Mouse (Mus musculus): ENCODE measurements around the gene Snrnp70. TPM values are rescaled to one million over a fixed set of nuclear protein-coding genes. Genes with fewer than 3 reads are reported as not detected.
A peak's percentile ranks its signal among the peaks of the same experiment; 100 is the strongest.
"Not testable (repeated sequence)": the region's sequence is repeated elsewhere in the genome, so short reads cannot be mapped to it uniquely, and the experiment has no call there.

Snrnp70 gene
- polyA plus RNA-seq, 1 experiment from 2014 or later = 305 TPM

DNA sequence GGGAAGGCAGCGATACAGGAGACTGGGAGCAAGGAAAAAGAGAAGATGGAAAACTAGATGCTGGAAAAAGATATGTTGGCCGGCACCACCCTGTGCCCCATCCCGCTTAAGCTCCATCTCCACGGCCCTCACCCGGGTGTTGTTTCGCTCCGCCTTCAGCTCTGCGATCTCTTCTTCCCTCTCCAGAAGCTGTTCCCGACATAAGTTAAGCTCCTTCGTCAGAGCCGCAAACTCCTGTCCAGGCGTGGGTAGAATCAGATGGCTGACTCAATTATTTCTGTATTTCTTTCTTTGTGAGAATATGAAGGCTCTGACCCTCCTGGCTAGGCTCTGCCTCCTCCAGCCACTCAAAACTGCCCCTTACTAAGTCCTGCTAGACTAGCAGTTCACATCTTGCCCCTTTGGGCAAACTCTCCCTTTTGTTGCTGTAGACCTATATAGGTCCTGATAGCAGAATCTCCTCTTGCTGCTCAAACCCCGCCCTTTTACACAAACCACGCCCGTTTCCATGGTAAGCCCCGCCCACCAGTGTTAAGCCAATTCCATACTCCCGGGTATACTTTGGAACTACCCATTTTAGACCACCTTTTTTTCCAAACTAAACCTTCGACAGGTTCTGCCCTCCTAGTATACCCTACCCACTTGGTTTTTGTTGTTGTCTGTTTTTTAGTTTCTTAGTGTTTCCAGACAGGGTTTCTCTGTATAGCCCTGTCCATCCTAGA lies 35.0 kb downstream of the Snrnp70 start:
- 46% methylated on average over 18 of the region's 18 CpGs for WGBS

DNA sequence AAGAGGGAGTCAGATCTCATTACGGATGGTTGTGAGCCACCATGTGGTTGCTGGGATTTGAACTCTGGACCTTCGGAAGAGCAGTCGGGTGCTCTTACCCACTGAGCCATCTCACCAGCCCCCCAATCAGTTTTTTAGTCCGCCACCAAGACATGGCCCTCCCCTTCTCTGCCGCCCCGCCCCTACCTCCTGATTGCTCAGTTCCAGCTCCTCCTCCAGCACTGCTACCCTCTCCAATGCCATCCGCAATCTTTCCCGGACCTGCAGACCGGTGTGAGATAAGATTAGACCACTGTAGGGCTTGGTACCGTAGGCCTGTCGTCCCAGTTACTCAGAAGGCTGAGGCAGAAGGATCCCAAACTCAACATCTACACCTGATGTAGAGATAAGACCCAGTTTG lies 36.5 kb downstream of the Snrnp70 start:
- not testable (repeated sequence) for H3K36me3 ChIP-seq; DNase-seq (ENCODE audit: low spot score); H3K9me3 ChIP-seq (replicated peaks); H3K27ac ChIP-seq; H3K4me3 ChIP-seq
- 58% methylated on average over 11 of the region's 11 CpGs for WGBS
- peaks cover 76% of the 10 kb centered on the region for H3K27me3 ChIP-seq (ENCODE audit: low read depth, poor library complexity, severe bottlenecking)
- peaks cover 16% of the 10 kb centered on the region for H3K4me1 ChIP-seq

More for the DNA sequence above, 35.0 kb downstream of the Snrnp70 start:
- no peak for DNase-seq (ENCODE audit: low spot score)
- Histone ChIP-seq H3K27me3 (ENCODE audit: low read depth, poor library complexity, severe bottlenecking) (peaks cover 81% of the 10 kb centered on the region), H3K36me3 (no peaks in the 10 kb centered on the region), H3K4me1 (peaks cover 17% of the 10 kb centered on the region), H3K4me3 (0 out of 2 replicates have a peak overlapping the region, but pooled peaks have one; percentile 60), H3K9me3 (replicated peaks) (no peaks in the 10 kb centered on the region), H3K27ac (no peak overlapping the region)

DNA sequence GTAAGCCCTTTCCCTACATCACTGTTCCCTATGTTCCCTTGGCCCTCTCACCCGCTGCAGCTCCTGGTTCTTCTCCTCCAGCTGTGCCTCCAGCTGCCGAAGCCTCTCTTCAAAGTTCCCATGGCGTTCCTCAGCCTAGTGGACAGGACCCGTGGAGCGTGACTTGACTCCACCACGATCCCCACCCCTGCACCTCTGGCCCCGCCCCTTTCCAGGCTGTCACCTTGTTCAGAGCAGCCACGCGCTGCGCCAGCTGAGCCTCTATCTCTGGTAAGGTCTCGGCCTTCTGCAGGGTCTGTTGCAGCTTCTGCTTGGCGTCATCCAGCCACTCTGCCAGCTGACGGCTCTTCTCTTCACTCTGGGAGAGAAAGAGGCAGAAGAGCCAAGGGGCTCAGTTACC lies 39.5 kb downstream of the Snrnp70 start:
- Histone ChIP-seq H3K4me1 (peaks cover 6% of the 10 kb centered on the region; the same call in 1 of the 2 replicates), H3K27ac (no peak overlapping the region), H3K27me3 (ENCODE audit: low read depth, poor library complexity, severe bottlenecking) (peaks cover 63% of the 10 kb centered on the region), H3K9me3 (replicated peaks) (no peaks in the 10 kb centered on the region), H3K4me3 (no peak overlapping the region), H3K36me3 (no peaks in the 10 kb centered on the region)
- 56% methylated on average over 13 of the region's 13 CpGs for WGBS
- no peak for DNase-seq (ENCODE audit: low spot score)

DNA sequence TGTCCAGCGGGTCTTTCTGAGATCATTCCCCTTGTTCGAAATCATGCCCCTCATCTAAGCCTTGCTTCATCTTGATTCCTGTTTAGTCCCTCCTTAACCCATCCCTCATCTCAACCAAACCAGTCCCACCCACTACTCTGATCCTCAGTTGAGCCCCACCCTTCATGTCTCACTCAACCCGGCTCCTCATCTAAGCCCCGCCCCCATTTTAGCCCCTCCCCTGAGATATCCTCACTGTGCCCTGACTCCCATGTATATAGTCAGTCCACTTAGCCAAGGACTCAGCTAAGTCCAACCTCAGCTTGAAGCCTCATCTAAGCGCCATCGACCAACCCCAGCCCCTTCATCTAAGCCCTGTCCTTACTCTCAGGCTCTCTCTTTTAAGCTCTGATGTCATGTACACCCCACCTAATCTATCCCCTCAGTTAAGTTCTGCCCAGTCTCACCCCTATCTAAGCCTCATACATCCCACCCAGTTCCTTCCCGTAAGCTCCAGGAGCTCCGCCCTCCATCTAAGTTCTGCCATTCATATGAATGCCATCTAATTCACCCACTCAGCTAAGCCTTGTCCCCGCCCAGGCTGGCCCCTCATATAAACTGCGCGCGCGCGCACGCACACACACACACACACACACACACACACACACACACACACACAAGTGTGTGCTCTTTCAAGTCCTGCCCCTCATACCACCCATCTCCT lies 40.1 kb downstream of the Snrnp70 start:
- no peaks in the 10 kb centered on the region for H3K9me3 ChIP-seq (replicated peaks)
- WGBS = 71% methylated on average over 15 of the region's 15 CpGs
- H3K36me3 ChIP-seq = no peaks in the 10 kb centered on the region
- H3K27ac ChIP-seq = no peak overlapping the region
- no peak for DNase-seq (ENCODE audit: low spot score)
- H3K27me3 ChIP-seq (ENCODE audit: low read depth, poor library complexity, severe bottlenecking) = peaks cover 62% of the 10 kb centered on the region
- peaks cover 5% of the 10 kb centered on the region; the same call in 1 of the 2 replicates for H3K4me1 ChIP-seq
- H3K4me3 ChIP-seq = no peak overlapping the region

GRCm38 (mm10) chr7:45353041-45353440 lies 42.5 kb downstream of the Snrnp70 start:
- peaks cover 60% of the 10 kb centered on the region for H3K27me3 ChIP-seq (ENCODE audit: low read depth, poor library complexity, severe bottlenecking)
- peaks cover 5% of the 10 kb centered on the region; the same call in 1 of the 2 replicates for H3K4me1 ChIP-seq
- H3K36me3 ChIP-seq = no peaks in the 10 kb centered on the region
- no peak for DNase-seq (ENCODE audit: low spot score)
- H3K4me3 ChIP-seq = 0 out of 2 replicates have a peak overlapping the region, but pooled peaks have one; percentile 15
- H3K27ac ChIP-seq = no peak overlapping the region
- H3K9me3 ChIP-seq (replicated peaks) = no peaks in the 10 kb centered on the region
- WGBS = 24% methylated on average over 5 of the region's 5 CpGs

- no peaks in the 10 kb centered on the region for H3K36me3 ChIP-seq
- WGBS = 75% methylated on average over 13 of the region's 13 CpGs
- H3K4me3 ChIP-seq = no peak overlapping the region
- H3K27me3 ChIP-seq (ENCODE audit: low read depth, poor library complexity, severe bottlenecking) = peaks cover 32% of the 10 kb centered on the region
- no peak for DNase-seq (ENCODE audit: low spot score)
- 0 out of 2 replicates have a peak, but pooled peaks cover 3% of the 10 kb centered on the region for H3K4me1 ChIP-seq
- no peaks in the 10 kb centered on the region for H3K9me3 ChIP-seq (replicated peaks)
- no peak overlapping the region for H3K27ac ChIP-seq
Observed at GRCm38 (mm10) chr7:45346905-45347304, 48.6 kb downstream of the Snrnp70 start.

GRCm38 (mm10) chr7:45343543-45343942 lies 52.0 kb downstream of the Snrnp70 start:
- WGBS = 30% methylated on average over 13 of the region's 13 CpGs
- H3K4me3 ChIP-seq = no peak overlapping the region
- 0 out of 2 replicates have a peak overlapping the region, but pooled peaks have one; percentile 26 for H3K27ac ChIP-seq
- no peaks in the 10 kb centered on the region for H3K36me3 ChIP-seq
- peaks cover 18% of the 10 kb centered on the region; the same call in 1 of the 2 replicates for H3K27me3 ChIP-seq (ENCODE audit: low read depth, poor library complexity, severe bottlenecking)
- peaks cover 35% of the 10 kb centered on the region for H3K4me1 ChIP-seq
- no peak for DNase-seq (ENCODE audit: low spot score)
- H3K9me3 ChIP-seq (replicated peaks) = no peaks in the 10 kb centered on the region

- DNase-seq (ENCODE audit: low spot score) = no peak
- Histone ChIP-seq H3K4me3 (no peak overlapping the region), H3K9me3 (replicated peaks) (no peaks in the 10 kb centered on the region), H3K27me3 (ENCODE audit: low read depth, poor library complexity, severe bottlenecking) (peaks cover 30% of the 10 kb centered on the region), H3K4me1 (peaks cover 49% of the 10 kb centered on the region), H3K27ac (no peak overlapping the region), H3K36me3 (no peaks in the 10 kb centered on the region)
- 90% methylated on average over 11 of the region's 11 CpGs for WGBS
Observed at GRCm38 (mm10) chr7:45342081-45342480, 53.5 kb downstream of the Snrnp70 start.

DNA sequence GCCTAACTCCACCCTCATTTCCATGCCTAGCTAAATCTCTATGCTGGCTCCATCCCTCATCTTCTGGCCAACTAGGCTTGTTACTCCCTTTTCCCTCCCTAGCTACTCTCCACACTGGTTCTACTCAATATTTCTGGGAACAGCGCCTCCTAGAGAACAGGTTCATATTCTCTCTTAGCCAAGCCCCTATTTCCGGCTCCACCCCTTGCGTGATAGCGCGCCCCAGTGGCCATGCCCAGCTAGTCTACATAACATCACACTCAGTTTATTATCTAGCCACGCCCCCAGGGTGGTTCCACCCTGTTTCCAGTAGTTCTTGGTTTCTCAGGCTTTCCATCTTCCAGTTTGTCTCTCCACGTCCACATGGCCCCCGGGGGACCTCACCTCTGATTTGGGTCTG lies 54.2 kb downstream of the Snrnp70 start:
- WGBS = 3% methylated on average over 8 of the region's 8 CpGs
- peak; percentile 73 for DNase-seq (ENCODE audit: low spot score)
- H3K4me3 ChIP-seq = peak overlapping the region; percentile 69
- H3K4me1 ChIP-seq = peaks cover 50% of the 10 kb centered on the region
- H3K36me3 ChIP-seq = no peaks in the 10 kb centered on the region
- no peak overlapping the region for H3K27ac ChIP-seq
- H3K9me3 ChIP-seq (replicated peaks) = no peaks in the 10 kb centered on the region
- H3K27me3 ChIP-seq (ENCODE audit: low read depth, poor library complexity, severe bottlenecking) = peaks cover 34% of the 10 kb centered on the region

GRCm38 (mm10) chr7:45340669-45341068 lies 54.9 kb downstream of the Snrnp70 start:
- H3K36me3 ChIP-seq = no peaks in the 10 kb centered on the region
- no peaks in the 10 kb centered on the region for H3K9me3 ChIP-seq (replicated peaks)
- under 1% methylated on average over 11 of the region's 11 CpGs for WGBS
- DNase-seq (ENCODE audit: low spot score) = peak; percentile 75
- peak overlapping the region; percentile 69 for H3K4me3 ChIP-seq
- peaks cover 34% of the 10 kb centered on the region for H3K27me3 ChIP-seq (ENCODE audit: low read depth, poor library complexity, severe bottlenecking)
- H3K4me1 ChIP-seq = peaks cover 50% of the 10 kb centered on the region
- peak overlapping the region; percentile 87; the same call in 1 of the 2 replicates for H3K27ac ChIP-seq

DNA sequence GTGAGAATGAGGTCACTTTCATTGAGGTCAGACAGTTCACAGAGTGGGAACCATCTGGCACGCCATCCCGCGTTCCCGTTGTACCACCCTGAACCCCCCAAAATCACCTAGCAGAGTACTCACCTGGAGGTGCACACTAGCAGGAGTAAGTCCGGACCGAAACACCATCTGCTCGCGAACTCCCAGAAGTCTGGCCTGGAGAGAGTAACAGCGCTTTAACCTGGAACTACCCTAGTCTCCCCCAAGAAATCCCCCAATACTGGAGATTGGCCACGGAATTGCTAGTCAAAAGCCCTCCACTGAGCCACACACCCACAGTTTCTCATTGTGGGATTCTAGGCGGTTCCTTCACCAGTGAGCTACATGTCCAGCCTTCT lies 55.5 kb downstream of the Snrnp70 start:
- peaks cover 34% of the 10 kb centered on the region for H3K27me3 ChIP-seq (ENCODE audit: low read depth, poor library complexity, severe bottlenecking)
- WGBS = 2% methylated on average over 11 of the region's 11 CpGs

GRCm38 (mm10) chr7:45339410-45340065 lies 56.0 kb downstream of the Snrnp70 start:
- Histone ChIP-seq H3K36me3 (no peaks in the 10 kb centered on the region), H3K4me1 (peaks cover 58% of the 10 kb centered on the region), H3K27me3 (ENCODE audit: low read depth, poor library complexity, severe bottlenecking) (peaks cover 36% of the 10 kb centered on the region), H3K4me3 (peak overlapping the region; percentile 69), H3K27ac (peak overlapping the region; percentile 87), H3K9me3 (replicated peaks) (no peaks in the 10 kb centered on the region)
- DNase-seq (ENCODE audit: low spot score) = peak; percentile 88
- under 1% methylated on average over 38 of the region's 39 CpGs for WGBS

More for the DNA sequence above, 55.5 kb downstream of the Snrnp70 start:
- Histone ChIP-seq H3K36me3 (no peaks in the 10 kb centered on the region), H3K4me1 (peaks cover 53% of the 10 kb centered on the region), H3K9me3 (replicated peaks) (no peaks in the 10 kb centered on the region), H3K4me3 (peak overlapping the region; percentile 69), H3K27ac (peak overlapping the region; percentile 87)
- no peak for DNase-seq (ENCODE audit: low spot score)

All from limb, embryonic 10.5 days (tissue).